Mouse (Mus musculus) thymus, postnatal 36 days (tissue): ENCODE data around the gene Ccdc182.
A peak's percentile ranks its signal among the peaks of the same experiment; 100 is the strongest.

Source experiments
- DNase-seq, 2 experiments: peaks; one replicate each; pipeline ENCODE4 v3.0.0; 2022; ENCODE audit warnings: mixed read lengths in 2 of 2

Ccdc182 gene

DNA sequence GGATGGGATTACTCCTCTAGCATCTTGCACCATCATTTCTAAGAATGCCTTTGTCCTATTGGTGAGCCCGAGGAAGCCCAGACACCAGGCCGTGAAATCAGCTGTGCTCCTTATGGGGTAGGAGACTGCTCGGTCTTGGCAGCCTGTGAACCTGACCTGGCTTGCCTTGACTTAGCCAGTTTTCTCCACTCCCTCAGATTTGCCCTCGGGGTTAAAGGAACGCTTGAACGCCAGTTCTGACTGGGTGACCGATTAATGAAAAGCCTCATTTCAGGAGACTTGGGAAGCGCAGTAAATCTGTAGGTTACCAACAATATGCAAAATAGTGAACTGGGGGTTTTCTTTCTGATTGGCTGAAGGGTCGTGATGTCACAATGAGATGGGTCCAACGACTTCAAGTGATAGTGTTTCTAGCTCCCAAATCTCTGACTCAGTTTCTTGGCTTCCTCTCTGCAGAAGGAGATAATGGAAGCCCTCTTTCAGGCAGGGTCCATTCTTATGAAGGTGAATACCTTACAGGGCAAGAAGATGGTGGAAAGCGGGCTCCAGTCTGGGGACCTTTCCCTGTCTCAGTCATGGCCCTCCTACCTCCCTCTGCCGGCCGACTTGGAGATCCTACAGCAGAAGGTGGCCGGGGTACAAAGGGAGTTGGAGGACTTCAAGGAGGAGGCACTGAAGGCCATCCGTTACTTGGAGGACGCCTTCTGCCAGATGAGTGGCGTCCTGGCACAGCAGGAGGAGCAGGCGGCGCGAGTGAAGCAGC, at the start of gene Ccdc182:
Gene Ccdc182, plus strand, starts transcription at position 428 of the 763 bp plus-strand sequence.
- no peak for DNase-seq

DNA sequence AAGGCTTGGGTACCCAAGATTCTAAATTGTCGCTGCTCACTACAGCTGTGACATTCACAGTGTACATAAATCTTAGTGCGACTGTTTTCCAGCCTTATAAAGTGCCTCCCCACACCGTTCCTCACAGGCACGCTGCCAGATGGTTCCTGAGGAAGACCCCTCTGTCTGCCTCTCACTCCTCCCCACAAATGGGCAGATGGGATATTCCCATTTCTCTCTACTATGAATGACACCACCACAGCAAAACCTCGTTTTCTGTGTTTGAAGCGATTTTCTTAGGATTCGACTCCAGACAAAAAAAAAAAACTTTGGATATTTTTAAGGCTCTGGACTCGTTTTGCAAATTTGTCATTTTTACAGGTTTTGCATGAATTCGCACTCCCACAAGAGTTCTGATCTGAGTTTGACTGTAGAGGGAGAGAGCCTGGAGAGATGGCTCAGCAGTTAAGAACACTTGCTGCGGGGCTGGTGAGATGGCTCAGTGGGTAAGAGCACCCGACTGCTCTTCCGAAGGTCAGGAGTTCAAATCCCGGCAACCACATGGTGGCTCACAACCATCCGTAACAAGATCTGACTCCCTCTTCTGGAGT, 48.2 kb upstream of the Ccdc182 start:
- DNase-seq, result no peak

DNA sequence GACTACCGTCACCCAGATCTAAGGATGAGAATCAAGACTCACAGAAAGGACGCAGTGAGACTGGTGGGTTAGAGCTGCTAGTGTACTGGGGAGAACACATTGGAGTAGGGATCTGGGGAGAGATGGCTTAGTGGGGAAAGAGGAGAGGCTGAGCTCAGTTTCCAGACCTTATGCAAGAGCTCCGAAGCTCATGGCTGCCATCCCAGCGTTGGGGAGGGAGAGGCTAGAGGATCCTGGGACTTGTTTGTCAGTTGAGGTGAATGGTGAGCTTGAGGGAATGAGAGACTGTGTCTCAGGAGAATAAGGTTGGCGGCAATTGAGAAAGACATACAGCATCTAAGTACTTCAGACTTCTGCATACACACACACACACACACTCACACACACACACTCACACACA, 45.2 kb upstream of the Ccdc182 start:
- no peak for DNase-seq

DNA sequence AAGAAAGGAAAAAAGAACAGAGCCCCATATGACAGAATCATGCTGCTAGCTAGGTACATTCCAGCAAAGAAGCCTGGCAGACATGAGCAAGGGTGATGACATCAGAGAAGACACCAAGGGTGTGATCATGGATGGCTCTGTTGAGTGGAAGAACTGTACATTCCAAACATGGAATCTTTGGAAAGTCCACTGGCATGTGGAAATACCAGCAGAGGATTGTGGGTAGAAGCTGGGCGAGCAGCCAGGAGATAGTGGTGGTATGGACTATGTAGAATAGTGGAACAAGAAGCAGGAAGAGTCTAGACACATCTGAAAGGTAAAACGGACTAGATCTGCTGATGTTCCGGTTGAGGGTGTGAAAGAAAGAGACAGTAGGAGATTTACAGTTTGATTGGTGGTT, 43.3 kb upstream of the Ccdc182 start:
- no peak for DNase-seq

DNA sequence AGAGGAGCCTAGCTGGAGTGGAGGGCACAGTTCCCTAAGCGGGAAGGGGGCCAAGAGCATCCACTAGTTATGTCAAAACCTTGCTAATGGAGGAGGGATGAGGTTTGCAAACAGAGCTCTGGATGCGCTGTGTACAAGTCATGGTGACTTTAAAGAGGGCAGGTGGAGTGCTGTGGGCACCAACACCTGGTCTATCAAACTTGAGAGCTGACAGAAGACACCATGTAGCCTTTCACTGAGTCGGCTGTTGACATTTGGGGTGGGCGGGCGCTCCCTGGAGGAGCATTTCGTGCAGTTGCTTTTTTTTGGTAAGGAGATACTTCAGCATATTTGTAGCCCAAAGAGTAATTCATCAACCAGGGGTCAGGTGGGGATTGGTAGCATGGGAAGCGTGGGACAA, 42.6 kb upstream of the Ccdc182 start:
- DNase-seq, result no peak

DNA sequence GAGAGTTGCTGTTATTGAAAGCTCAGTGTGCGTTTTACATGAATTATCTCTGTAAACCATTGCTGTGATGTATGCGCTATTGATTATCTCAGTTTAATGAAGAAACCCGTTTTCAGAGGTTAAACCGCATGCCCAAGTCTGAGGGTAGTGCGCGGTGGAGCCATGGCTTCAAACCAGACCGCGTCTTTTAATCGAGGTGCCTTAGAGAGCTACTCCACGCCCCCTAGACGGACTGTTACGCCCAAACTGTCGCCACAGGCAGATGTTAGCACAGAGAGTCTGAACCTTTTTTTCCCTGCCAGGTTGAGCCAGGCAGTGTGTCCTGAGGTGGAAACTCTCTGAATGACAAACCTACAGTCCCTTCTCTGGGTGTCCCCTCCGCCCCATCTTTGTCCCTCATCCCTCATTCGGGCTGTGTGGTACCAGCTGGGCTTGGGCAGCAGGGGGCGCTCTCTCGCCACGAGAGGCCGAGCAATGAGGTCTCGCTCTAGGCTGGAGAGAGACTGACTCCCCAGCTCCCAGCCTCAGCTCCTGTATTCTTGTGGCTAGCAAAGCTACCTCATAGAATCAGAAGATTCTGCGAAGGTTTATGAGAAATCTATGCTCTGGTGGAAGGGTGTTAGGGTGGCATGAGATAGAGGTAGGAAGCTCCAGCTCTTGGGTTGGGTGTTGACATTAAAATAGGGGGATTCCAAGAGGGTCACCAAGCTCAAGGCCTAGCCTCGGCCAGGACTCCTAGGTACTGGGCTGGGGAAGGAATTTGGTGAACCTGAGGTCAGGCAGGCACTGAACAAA, 41.7 kb upstream of the Ccdc182 start:
- peak; percentile 80 to 82 for DNase-seq

DNA sequence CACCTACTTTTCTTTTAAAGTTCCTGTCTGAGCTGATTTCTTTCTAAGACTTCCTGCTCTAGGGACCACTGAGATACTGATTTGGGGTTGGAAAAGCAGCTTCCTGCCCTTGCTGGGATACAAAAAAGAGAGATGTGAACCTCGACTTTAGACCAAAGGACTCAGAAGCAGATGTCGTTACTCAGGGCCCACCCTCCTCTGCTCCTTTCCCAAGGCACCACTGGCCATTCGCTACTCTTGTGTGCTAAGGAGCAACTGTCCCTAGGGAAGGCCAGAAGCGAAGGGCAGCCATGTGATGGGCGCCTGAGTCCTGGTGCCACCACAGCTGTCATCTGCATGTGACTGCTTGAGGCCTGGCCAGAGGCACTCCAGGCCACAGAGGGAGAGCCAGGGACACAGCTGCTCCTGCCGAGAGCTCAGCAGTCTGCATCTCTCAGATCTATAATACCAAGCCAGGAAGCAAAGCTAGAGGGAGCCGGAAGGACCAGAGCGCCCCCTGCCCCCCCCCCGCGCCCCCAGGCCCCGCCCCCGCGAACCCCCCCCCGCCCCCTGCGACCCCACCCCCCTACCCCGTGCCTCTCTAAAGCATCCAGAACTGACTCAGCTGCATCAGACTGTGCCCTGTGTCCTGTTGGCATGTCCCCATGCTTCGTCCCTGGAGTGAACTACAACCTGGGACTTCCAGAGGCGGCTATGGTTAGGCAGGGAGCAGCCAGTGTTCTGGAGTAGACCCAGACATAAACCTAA, 40.9 kb upstream of the Ccdc182 start:
- no peak for DNase-seq

DNA sequence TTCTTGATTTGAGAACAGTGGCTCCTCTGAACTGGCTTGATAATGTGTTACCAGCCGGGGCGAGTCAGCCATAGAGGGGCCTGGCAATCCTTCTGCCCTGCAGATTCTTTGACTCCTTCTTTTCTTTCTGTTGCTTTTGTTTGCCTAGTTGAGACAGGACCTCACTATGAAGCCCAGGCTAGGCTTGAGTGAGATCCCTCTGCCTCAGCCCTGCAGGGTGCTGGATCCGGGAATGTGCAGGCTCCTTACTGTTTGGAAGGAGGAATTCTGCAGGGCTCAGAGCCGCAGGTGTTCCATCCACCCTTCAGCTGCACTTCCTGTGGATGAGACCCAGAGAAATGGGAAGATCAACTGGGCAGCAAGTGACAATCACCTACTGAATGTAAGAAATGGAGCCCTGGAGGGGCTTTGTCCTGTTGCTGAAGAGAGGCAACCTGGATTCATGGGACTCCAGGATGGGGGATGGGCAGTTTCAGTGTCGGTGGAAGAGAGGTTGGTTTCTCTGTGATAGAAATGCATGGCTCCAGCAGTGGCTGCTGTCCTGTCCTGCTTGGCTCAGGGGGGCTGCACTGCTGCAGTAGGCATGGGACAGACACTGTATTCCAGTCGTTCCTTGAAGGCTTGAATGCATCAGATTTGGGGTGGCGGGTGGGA, 40.2 kb upstream of the Ccdc182 start:
- no peak for DNase-seq

DNA sequence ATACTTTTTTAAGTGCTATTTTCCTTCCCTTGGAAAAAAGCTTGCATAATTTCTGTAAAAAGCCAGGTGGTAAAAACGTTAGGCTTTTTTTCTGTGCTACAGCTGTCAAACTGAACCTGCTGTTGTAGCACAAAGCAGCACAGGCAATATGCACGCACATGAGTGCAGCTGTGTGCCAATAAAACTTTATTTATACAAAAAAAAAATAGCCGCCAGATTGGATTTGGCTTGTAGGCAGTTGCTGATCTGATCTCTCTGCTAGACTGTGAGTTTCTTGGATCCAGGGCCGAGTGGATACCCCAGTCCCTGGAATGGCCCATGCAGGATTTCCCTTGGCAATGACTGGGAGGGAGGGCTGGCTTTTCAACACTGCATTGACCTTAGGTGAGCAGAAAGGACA, 36.2 kb upstream of the Ccdc182 start:
- no peak for DNase-seq

DNA sequence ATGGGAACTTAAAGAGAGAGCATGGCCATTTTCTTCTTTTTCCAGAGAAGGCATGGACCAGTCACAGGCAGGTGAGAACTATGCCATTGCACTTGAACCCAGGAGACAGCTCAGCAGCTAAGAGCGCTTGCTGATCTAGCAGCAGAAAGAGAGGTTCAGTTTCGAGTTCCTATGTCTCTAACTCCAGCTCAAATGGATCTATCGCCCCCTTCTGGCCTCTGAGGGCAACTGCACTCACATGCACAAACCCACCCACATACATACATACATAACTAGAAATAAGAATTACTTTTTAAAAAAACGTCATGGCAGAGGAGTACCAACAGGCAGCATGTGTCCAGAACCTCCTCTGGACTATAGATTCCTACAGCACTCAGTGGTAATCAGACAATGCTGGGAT, 35.6 kb upstream of the Ccdc182 start:
- DNase-seq, result no peak

DNA sequence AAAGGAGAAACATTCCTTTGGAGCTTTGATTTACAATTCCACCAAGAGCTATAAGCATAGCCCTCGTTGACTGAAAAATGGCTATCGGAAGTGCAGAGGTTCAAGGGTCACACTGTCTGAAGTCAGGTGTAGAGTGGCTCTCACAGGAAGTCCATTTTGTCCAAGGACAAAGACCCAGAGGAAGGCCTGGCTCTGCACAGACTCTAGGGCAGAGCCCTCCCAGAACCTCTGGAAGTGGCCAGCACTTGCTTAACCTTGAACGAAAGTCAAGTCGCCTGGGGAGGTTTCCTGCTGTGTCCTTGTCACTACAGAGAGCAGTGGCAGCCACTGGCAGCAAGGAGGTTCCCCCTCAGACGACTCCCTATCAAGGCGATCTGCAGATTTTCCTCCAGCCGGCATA, 33.4 kb upstream of the Ccdc182 start:
- no peak for DNase-seq

DNA sequence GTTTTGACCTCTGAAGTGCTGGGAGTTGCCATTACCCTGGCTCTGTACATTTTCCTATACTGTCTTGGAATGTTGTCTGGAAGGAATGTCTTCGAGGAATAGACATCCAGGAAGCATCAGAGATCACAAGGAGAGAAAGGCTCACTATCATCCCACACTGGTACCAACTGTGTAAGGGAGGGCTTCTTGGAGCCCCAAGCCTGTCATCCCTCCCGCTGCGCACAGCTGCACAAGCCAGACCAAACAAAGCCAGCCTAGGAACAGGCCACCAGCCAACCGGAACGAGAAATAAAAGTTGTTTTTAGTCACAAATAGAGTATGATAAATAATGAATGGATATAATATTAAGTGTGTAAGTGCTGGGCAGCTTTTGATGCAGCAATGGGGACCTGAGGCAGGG, 29.0 kb upstream of the Ccdc182 start:
- DNase-seq, result no peak

DNA sequence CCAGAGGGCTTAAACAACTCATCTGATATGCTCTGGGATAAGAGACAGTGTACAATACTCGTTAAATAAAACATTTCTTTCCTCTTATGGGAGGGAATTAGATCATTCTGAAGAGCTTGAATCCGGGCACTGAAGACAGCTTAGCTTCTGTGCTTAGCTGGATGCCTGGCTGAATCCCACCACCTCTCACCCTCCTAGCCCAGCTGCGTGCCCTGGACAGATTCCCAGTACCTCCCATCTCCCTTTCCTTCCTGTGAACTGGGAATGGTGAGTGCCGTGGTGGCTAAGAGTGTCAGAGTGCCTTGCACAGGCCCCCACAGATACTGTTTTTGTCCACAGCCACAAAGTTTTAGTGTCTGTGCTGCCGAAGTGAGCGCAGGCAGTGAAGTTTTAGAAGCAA, 27.5 kb upstream of the Ccdc182 start:
- DNase-seq, result no peak

DNA sequence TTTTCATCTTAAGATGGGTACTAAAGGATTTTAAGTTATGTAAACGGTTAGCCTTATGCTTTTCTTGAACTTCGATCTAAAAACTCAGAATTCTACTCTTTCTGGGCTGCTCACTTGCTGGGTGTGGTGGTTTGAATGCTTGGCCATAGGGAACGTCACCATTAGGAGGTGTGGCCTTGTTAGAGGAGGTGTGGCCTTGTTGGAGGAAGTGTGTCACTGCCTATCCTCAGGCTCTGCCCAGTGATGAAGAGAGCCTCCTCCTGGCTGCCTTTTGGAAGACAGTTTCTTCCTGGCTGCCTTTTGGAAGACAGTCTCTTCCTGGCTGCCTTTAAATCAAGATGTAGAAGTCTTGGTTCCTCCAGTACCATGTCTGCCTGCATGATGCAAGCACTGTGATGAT, 22.0 kb upstream of the Ccdc182 start:
- no peak for DNase-seq

DNA sequence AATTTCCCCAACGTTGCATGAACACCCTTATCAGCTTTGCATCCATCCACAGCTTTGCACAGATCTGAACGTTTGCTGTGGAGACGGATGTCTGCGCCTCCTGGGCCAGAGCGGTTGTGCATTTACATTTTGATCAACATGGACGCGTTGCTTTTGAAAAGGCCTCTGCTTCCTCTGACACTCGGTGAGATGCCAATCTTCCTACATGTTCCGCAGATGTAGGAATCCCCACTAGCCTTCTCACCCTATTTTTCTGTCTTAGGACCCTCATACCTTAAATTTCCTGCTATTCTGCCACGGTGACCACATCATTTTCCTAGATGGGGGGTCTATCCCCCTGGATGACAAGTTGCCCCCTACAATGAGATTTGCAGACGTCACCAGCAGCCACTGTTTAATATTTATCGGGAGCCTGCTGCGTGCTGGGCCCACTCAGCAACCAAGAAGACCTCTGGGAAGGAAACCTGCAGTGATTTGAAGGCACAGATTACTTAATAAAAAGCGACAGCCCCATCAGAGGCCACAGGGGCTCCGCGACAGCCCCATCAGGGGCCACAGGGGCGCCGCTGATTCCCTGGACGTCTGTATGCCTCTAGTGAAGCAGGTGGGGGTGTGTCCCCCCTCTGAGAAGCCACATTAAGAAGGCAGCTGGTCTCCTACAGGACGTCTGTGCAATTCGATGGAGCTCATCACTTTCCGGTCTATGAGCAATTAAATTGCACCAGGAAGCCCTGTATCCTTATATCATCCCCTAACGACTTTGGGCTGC, 19.6 kb upstream of the Ccdc182 start:
- no peak for DNase-seq

DNA sequence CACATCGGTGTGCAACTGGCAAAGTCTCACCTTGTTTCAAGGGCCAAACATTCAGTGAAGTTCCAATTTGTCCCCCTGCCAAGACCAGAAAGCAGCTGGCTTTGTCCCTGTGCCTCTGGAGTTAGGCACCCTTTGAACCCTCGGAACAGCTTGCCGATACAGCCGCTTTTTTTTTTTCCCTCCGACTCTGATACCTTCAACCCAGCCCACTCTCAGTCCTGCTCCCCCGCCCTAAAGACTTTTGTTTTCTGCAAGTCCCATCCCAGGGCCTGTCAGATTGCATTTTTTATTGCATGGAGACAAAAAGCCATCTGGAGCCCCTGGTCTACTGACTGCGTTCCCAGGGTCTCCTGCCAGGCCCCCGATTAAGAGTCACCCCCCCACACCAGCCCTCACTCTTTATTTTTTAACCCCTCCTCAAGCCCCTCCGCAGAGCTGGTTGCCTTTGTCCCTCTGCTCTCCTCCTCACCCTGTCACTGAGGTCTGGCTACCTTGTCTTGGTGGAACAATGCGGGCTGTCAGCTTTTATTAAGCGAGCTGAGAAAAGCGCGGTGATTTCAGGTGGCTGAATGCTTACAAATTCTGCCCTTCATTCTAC, 18.9 kb upstream of the Ccdc182 start:
- no peak for DNase-seq

DNA sequence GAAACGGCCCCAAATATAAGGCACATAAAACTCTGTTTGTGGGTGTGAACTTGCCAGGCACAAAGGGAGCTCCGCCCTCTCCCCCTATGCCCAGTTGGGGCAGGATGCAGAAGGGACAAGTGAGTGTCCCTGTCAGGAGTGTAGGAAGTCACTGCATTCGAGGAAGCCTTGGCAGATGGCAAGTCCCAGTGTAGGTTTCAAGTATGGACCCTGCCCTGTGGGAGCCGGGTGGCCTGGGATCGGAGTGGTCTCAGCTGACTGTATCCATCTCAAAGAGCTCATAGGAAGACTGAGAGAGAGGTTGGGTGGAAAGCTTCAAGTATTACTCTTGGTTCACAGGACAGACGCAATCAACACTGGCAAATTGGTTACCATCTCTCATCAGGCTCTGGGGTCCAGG, 17.9 kb upstream of the Ccdc182 start:
- no peak for DNase-seq

DNA sequence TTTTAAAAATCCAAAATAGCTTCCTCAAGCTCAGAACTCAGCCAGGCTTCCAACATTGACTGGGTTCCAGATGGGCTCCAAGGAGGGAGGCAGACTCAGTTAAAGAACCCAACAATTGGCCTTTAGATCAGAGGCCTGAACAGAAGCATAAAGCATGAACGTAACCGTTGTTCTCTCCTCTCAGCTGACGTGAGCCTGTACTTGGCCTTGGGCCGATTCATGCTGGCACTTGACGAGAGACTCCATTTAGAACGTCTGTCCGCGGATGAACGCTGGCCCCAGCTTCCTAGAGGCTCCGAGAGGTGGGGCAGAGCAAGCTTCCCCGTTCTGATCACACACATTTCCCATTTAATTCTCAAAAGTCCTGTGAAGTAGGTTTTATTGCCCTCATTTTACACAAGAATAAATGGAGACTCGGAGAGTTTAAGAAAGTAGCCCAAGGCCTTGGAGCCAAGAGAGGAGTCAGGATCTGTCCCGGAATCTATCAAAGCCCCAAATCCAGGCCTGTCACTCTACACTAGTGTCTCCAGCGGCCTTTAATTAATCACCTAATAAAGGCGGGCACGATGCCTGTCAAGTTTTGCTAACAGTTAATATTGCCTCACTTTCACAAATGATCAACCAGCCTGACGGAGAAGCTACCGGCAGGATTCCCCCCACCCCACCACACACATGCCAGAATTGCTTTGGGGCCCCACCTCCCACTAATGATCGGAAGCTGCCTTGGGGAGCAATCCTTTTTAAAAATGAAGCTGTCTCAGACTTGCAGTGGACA, 17.1 kb upstream of the Ccdc182 start:
- DNase-seq, result no peak

DNA sequence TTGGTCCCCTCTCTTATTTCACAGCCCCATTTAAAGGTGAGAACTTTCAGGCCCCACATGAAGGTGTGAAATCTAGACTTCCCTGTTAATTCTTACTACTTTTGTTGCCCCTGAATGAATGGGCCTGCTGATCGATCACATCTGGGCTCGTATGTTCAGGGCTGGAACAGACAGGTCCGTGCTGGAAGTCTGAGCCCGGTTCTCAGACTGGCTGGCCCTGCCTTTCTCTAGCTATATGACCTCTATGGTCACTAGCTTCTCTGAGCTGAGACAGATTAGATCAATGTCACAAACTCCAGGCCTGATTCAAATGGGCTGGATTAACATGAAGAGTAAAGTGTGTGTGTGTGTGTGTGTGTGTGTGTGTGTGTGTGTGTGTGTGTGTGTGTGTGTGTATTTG, 14.9 kb upstream of the Ccdc182 start:
- DNase-seq, result no peak

DNA sequence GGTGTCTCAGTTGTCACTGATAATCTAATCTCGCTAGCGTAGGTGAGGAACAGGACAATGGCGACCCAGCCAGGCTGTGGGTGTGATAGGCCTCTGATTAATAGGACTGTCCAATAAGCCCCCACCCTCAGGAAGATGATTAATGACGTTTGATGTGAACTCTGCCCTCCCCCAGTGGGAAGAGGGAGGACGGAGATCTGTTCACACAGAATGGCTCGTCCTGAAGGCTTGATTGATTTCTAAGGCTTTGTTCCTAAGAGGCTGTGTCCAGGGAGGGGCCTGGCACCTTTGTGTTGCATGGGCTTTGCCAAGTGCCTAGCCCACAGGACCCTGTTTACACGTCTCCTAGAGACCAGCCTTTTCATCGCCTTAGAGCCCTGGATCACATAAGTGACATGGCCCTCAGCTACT, 13.4 kb upstream of the Ccdc182 start:
- no peak for DNase-seq
